Mouse (Mus musculus): ENCODE measurements around the gene Vpreb2.
"Not testable (repeated sequence)": the region's sequence is repeated elsewhere in the genome, so short reads cannot be mapped to it uniquely, and the experiment has no call there.

Vpreb2 gene

GRCm38 (mm10) chr16:17992321-17992720 is 12.1 kb downstream of the Vpreb2 start:
- DNase-seq: not testable (repeated sequence)

GRCm38 (mm10) chr16:17999668-18000067 is 19.4 kb downstream of the Vpreb2 start:
- no peak for DNase-seq

- no peak for DNase-seq
Observed at GRCm38 (mm10) chr16:18004589-18004988, 24.4 kb downstream of the Vpreb2 start.

- no peak for DNase-seq
Observed at GRCm38 (mm10) chr16:18007083-18007482, 26.9 kb downstream of the Vpreb2 start.

- DNase-seq: no peak
Observed at GRCm38 (mm10) chr16:18011101-18011500, 30.9 kb downstream of the Vpreb2 start.

- DNase-seq: not testable (repeated sequence)
Observed at GRCm38 (mm10) chr16:18016482-18016881, 36.3 kb downstream of the Vpreb2 start.

- DNase-seq: no peak
Observed at GRCm38 (mm10) chr16:18022780-18023557, 42.7 kb downstream of the Vpreb2 start.

GRCm38 (mm10) chr16:18027371-18027770 is 47.1 kb downstream of the Vpreb2 start:
- no peak for DNase-seq
